Mouse (Mus musculus) heart, postnatal 0 days (tissue): ENCODE results near the gene Polr3h.

Source experiments
- CTCF ChIP-seq: IDR thresholded peaks from 2 replicates; pipeline ENCODE4 v1.5.1; 2016; ENCODE audit warnings: antibody characterized with exemption, control low read depth, low read depth
- EP300 ChIP-seq: IDR thresholded peaks from 2 replicates; pipeline ENCODE4 v1.6.1; 2016; ENCODE audit warnings: antibody characterized with exemption, low read depth

- no peak for TF ChIP-seq CTCF
- no peak for TF ChIP-seq EP300
Observed at GRCm38 (mm10) chr15:81857724-81858116, 68.3 kb downstream of the Polr3h start.
